ENCODE assay signal across 24 mouse cellular contexts in genomic region chr10:14530670-14531069, GRCm38 (mm10). TPM values are rescaled to one million over a fixed set of nuclear protein-coding genes. Genes with fewer than 3 reads are reported as not detected.
A peak's percentile ranks its signal among the peaks of the same experiment; 100 is the strongest.
DNase-seq lines count a peak whose midpoint lies in the region; ATAC-seq and TF ChIP-seq lines count a peak whose summit lies in the region.
"Had no signal": no experiment of that assay in that cellular context is flagged by ENCODE, and none has a peak within 500 bp of the region (broad histone marks: within the 10 kb centered on the region; RNA-seq: fewer than 3 reads in every experiment).

No protein-coding gene starts in this region.

- no peaks in the 10 kb centered on the region for H3K9me3 ChIP-seq in neural tube, embryonic 15.5 days (replicated peaks)
- H3K9me3 ChIP-seq in forebrain, postnatal 0 days (ENCODE audit: low read length), result no peaks in the 10 kb centered on the region
- H3K9me3 ChIP-seq in midbrain, embryonic 14.5 days (ENCODE audit: control insufficient read depth, low read length), result no peaks in the 10 kb centered on the region
- H3K9me3 ChIP-seq: embryonic facial prominence, embryonic 10.5 days; embryonic facial prominence, embryonic 12.5 days; forebrain, embryonic 13.5 days; forebrain, embryonic 15.5 days; G1E had no signal

- no peaks in the 10 kb centered on the region for H3K4me1 ChIP-seq in neural tube, embryonic 15.5 days
- H3K4me1 ChIP-seq in forebrain, postnatal 0 days (ENCODE audit: insufficient read depth), result no peaks in the 10 kb centered on the region
- no peaks in the 10 kb centered on the region for H3K4me1 ChIP-seq in midbrain, embryonic 14.5 days (ENCODE audit: control insufficient read depth, insufficient read depth, low read length)
- H3K4me1 ChIP-seq: embryonic facial prominence, embryonic 10.5 days; embryonic facial prominence, embryonic 12.5 days; forebrain, embryonic 13.5 days; forebrain, embryonic 15.5 days had no signal

- no peak overlapping the region for H3K27ac ChIP-seq in neural tube, embryonic 15.5 days (replicated peaks)
- H3K27ac ChIP-seq in forebrain, postnatal 0 days (ENCODE audit: low read depth, low read length), result no peak overlapping the region
- no peak overlapping the region for H3K27ac ChIP-seq in midbrain, embryonic 14.5 days (replicated peaks; ENCODE audit: low read depth, low read length)
- H3K27ac ChIP-seq: embryonic facial prominence, embryonic 10.5 days; embryonic facial prominence, embryonic 12.5 days; forebrain, embryonic 13.5 days; forebrain, embryonic 15.5 days had no signal

- no peak for TF ChIP-seq CTCF in forebrain, postnatal 0 days (IDR thresholded peaks at IDR 0.05; ENCODE audit: low read depth)

- H3K4me2 ChIP-seq in neural tube, embryonic 15.5 days, result no peak overlapping the region
- no peak overlapping the region for H3K4me2 ChIP-seq in forebrain, postnatal 0 days (ENCODE audit: low read depth)
- no peak overlapping the region for H3K4me2 ChIP-seq in midbrain, embryonic 14.5 days (ENCODE audit: low read length)
- H3K4me2 ChIP-seq: embryonic facial prominence, embryonic 12.5 days; forebrain, embryonic 13.5 days; forebrain, embryonic 15.5 days had no signal

- ATAC-seq in granulocyte monocyte progenitor cell, adult 5-6 weeks (replicated peaks; ENCODE audit: poor library complexity, severe bottlenecking), result peak; percentile 56
- ATAC-seq in megakaryocyte progenitor cell, adult 5-6 weeks (replicated peaks; ENCODE audit: poor library complexity), result peak; percentile 37; the same call in 1 of the 2 replicates
- ATAC-seq in neural tube, embryonic 15.5 days (ENCODE audit: low FRiP score), result no peak
- ATAC-seq in forebrain, postnatal 0 days, result no peak
- no peak for ATAC-seq in midbrain, embryonic 14.5 days (ENCODE audit: low FRiP score, low TSS enrichment)
- ATAC-seq: activated CD4-positive, CD25-positive, alpha-beta regulatory T cell, adult 4 months; CD4-positive, CD25-positive, alpha-beta regulatory T cell, adult 4 months; forebrain, embryonic 13.5 days; forebrain, embryonic 15.5 days; Patski had no signal

- no peaks in the 10 kb centered on the region for H3K36me3 ChIP-seq in neural tube, embryonic 15.5 days
- no peaks in the 10 kb centered on the region for H3K36me3 ChIP-seq in forebrain, postnatal 0 days (ENCODE audit: insufficient read depth)
- no peaks in the 10 kb centered on the region for H3K36me3 ChIP-seq in midbrain, embryonic 14.5 days (ENCODE audit: control insufficient read depth, insufficient read depth, low read length)
- H3K36me3 ChIP-seq: embryonic facial prominence, embryonic 10.5 days; embryonic facial prominence, embryonic 12.5 days; forebrain, embryonic 15.5 days; G1E had no signal

- DNase-seq in 3T3-L1 (ENCODE audit: low read depth, low spot score) (peak; percentile 19), 416B (ENCODE audit: low read depth) (peak; percentile 29)
- no peak for DNase-seq in retina, embryonic 14.5 days (ENCODE audit: low spot score)
- no peak for DNase-seq in forebrain, postnatal 0 days
- DNase-seq in midbrain, embryonic 14.5 days, result no peak
- DNase-seq: adrenal gland, adult 8-10 months; adrenal gland, postnatal 14 days; cerebellum, adult 11-12 months; cerebellum, adult 2 months; cerebellum, adult 9-10 months; cerebellum, postnatal 10 days; cerebellum, postnatal 25 days had no signal

- H3K4me3 ChIP-seq in neural tube, embryonic 15.5 days (replicated peaks), result no peak overlapping the region
- H3K4me3 ChIP-seq in forebrain, postnatal 0 days (ENCODE audit: low read depth, low read length), result no peak overlapping the region
- H3K4me3 ChIP-seq in midbrain, embryonic 14.5 days (replicated peaks; ENCODE audit: low read depth, low read length), result no peak overlapping the region
- H3K4me3 ChIP-seq: embryonic facial prominence, embryonic 10.5 days; embryonic facial prominence, embryonic 12.5 days; forebrain, embryonic 13.5 days; forebrain, embryonic 15.5 days had no signal

- 100% methylated on average over 1 of the region's 1 CpGs for WGBS in neural tube, embryonic 15.5 days
- 98% methylated on average over 1 of the region's 1 CpGs for WGBS in forebrain, postnatal 0 days
- WGBS in midbrain, embryonic 14.5 days, result 99% methylated on average over 1 of the region's 1 CpGs

- no peak overlapping the region for H3K9ac ChIP-seq in neural tube, embryonic 15.5 days (replicated peaks)
- H3K9ac ChIP-seq in forebrain, postnatal 0 days, result no peak overlapping the region
- H3K9ac ChIP-seq in midbrain, embryonic 14.5 days (replicated peaks; ENCODE audit: low read length), result no peak overlapping the region
- H3K9ac ChIP-seq: embryonic facial prominence, embryonic 12.5 days; forebrain, embryonic 13.5 days; forebrain, embryonic 15.5 days had no signal

- H3K27me3 ChIP-seq in neural tube, embryonic 15.5 days (replicated peaks), result no peaks in the 10 kb centered on the region
- H3K27me3 ChIP-seq in forebrain, postnatal 0 days (ENCODE audit: insufficient read depth, low read length), result no peaks in the 10 kb centered on the region
- no peaks in the 10 kb centered on the region for H3K27me3 ChIP-seq in midbrain, embryonic 14.5 days (ENCODE audit: control insufficient read depth, insufficient read depth, low read length)
- H3K27me3 ChIP-seq: CH12.LX; embryonic facial prominence, embryonic 12.5 days; forebrain, embryonic 13.5 days; forebrain, embryonic 15.5 days; Patski had no signal

RNA-seq across cellular contexts. Expression of gene Adgrg6, which starts 14.8 kb away (rescaled TPM):
- total RNA-seq in granulocyte monocyte progenitor cell, adult 5-6 weeks (2014; fragmentation: Nextera tagmentation), result 0.37 and 1.3 TPM in 2 replicates
- total RNA-seq in granulocyte monocyte progenitor cell, adult 5-6 weeks (2017), result 0.52 and 0.65 TPM in 2 replicates
- total RNA-seq in megakaryocyte progenitor cell, adult 5-6 weeks (2015), result 0.32 and 0.59 TPM in 2 replicates
- total RNA-seq in megakaryocyte progenitor cell, adult 5-6 weeks (2017), result 0.30 and 0.75 TPM in 2 replicates
- 2.0 and 2.4 TPM in 2 replicates for polyA plus RNA-seq in neural tube, embryonic 15.5 days (2015; fragmentation: Nextera tagmentation; extraction: Ambion mirVana)
- total RNA-seq in forebrain, postnatal 0 days (2014; rRNA removed), result 1.6 and 1.8 TPM in 2 replicates
- polyA plus RNA-seq in forebrain, postnatal 0 days (2015; fragmentation: Nextera tagmentation; extraction: Ambion mirVana), result 0.44 and 0.59 TPM in 2 replicates
- polyA plus RNA-seq in midbrain, embryonic 14.5 days (2014; fragmentation: Nextera tagmentation; extraction: Ambion mirVana), result 1.3 and 2.0 TPM in 2 replicates
- total RNA-seq: CH12.LX had no signal
- polyA plus RNA-seq: activated CD4-positive, CD25-positive, alpha-beta regulatory T cell, adult 4 months; CD4-positive, CD25-positive, alpha-beta regulatory T cell, adult 4 months; G1E had no signal

Comparison
In these comparisons a context has a peak if more than half of its experiments do, and no peak if none do; other contexts are left out.
1. DNase-seq: peak in 3T3-L1 (single experiment) and 416B (single experiment); none in retina, embryonic 14.5 days (single experiment), forebrain, postnatal 0 days (single experiment) and midbrain, embryonic 14.5 days (single experiment).
2. ATAC-seq: peak in granulocyte monocyte progenitor cell, adult 5-6 weeks (single experiment) and megakaryocyte progenitor cell, adult 5-6 weeks (single experiment); none in neural tube, embryonic 15.5 days (single experiment), forebrain, postnatal 0 days (single experiment) and midbrain, embryonic 14.5 days (single experiment).